Mouse (Mus musculus): ENCODE data around the gene Xylb. TPM values are rescaled to one million over a fixed set of nuclear protein-coding genes. Genes with fewer than 3 reads are reported as not detected.

Xylb gene
- polyA plus RNA-seq, 1 experiment from 2014 or later: 12.5 TPM

Other genes with a start within 250 kb of the Xylb start
- 2.1 and 2.5 TPM in 2 replicates for gene Acaa1b, start 200.3 kb upstream of the Xylb start, polyA plus RNA-seq (2014; fragmentation: Nextera tagmentation; extraction: Ambion mirVana)
- gene Gm47289, start 198.2 kb upstream of the Xylb start, polyA plus RNA-seq (2014; fragmentation: Nextera tagmentation; extraction: Ambion mirVana): not detected in 2 replicates
- gene Slc22a13, start 148.3 kb upstream of the Xylb start, polyA plus RNA-seq (2014; fragmentation: Nextera tagmentation; extraction: Ambion mirVana): not detected in 2 replicates
- gene Oxsr1, start 35.0 kb upstream of the Xylb start, polyA plus RNA-seq (2014; fragmentation: Nextera tagmentation; extraction: Ambion mirVana): 16.2 and 17.6 TPM in 2 replicates
- 87.7 and 89.4 TPM in 2 replicates for gene Acaa1a, start 17.7 kb upstream of the Xylb start, polyA plus RNA-seq (2014; fragmentation: Nextera tagmentation; extraction: Ambion mirVana)
- gene Myd88, start 16.0 kb upstream of the Xylb start, polyA plus RNA-seq (2014; fragmentation: Nextera tagmentation; extraction: Ambion mirVana): 30.3 and 32.3 TPM in 2 replicates
- gene Slc22a14, start 8.2 kb downstream of the Xylb start, polyA plus RNA-seq (2014; fragmentation: Nextera tagmentation; extraction: Ambion mirVana): 0.11 and 0.16 TPM in 2 replicates
- gene Acvr2b, start 44.7 kb downstream of the Xylb start, polyA plus RNA-seq (2014; fragmentation: Nextera tagmentation; extraction: Ambion mirVana): 28.6 and 31.1 TPM in 2 replicates
- gene Exog, start 87.6 kb downstream of the Xylb start, polyA plus RNA-seq (2014; fragmentation: Nextera tagmentation; extraction: Ambion mirVana): 23.2 and 27.2 TPM in 2 replicates
- 0.55 and 0.69 TPM in 2 replicates for gene Scn5a, start 221.6 kb downstream of the Xylb start, polyA plus RNA-seq (2014; fragmentation: Nextera tagmentation; extraction: Ambion mirVana)

All from intestine, embryonic 14.5 days (tissue).